Mouse (Mus musculus) spleen, postnatal 36 days (tissue): ENCODE measurements around the gene Erc2.

Source experiments
- DNase-seq, 2 experiments: peaks; one replicate each; pipeline ENCODE4 v3.0.0; 2022; ENCODE audit warnings: low spot score in 2 of 2, mixed read lengths in 1 of 2

The Erc2 gene

DNA sequence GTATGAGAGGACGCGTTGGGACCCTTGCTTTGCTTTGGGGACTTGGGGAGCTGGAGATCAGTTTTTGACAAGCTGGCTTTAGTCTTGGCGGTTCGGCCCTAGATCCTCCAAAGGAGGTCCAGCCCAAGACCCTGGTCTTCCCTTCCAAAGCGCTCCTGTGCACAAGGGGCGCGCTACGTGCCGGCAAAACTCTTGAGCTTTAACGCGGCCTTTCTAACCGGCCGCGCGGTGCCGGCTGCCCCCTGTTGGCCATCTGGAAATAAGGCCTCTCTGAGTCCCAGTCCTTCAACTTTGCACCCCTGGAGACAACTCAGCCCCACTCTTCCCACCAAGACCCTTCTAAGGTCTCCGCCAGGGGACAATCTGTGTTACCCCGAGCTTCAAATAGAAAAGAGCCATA lies 885.2 kb downstream of the Erc2 start:
- DNase-seq = no peak

GRCm38 (mm10) chr14:28508288-28509258 lies 886.3 kb downstream of the Erc2 start:
- no peak for DNase-seq

DNA sequence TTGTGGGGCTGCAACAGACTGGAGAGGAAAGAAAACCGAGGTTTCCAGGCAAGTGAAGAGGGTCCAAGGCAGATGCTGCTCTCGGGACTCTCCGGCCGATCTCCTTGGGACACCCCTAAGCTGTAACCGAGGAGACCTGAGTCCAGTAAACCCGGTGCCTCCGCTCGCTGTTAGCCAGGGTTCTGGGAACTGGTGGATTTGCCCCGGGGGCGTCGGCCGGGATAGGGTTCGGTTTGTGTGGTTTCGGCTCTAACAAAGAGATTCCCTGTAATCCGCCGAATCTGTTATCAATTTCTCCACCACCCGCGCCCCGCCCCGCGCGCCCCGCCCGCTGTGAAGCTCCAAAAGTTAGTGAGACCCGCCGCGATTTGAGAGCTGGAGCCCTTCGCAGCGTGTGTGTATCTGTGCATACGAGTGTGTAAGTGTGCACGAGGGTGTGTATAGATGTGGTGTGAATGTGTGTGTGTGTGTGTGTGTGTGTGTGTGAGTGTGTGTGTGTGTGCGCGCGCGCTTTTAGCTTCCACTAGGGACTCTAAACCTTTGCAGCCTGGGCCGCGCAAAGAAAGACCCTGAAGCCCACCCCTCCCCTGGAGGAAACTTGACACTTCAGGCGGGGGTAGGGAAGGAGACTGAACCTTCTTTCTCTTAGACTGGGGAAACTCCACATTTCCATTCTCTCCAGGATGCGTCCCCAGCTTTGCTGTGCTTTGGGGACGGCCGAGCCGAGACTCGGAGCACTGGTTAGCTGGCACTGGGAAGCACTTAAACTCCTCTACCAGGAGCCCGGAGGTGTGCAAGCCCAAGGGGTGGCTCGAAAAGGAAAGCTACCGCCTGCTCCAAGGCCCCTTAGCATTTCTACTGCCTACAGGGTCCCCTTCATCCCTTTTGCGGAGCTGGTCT lies 887.5 kb downstream of the Erc2 start:
- DNase-seq = no peak

DNA sequence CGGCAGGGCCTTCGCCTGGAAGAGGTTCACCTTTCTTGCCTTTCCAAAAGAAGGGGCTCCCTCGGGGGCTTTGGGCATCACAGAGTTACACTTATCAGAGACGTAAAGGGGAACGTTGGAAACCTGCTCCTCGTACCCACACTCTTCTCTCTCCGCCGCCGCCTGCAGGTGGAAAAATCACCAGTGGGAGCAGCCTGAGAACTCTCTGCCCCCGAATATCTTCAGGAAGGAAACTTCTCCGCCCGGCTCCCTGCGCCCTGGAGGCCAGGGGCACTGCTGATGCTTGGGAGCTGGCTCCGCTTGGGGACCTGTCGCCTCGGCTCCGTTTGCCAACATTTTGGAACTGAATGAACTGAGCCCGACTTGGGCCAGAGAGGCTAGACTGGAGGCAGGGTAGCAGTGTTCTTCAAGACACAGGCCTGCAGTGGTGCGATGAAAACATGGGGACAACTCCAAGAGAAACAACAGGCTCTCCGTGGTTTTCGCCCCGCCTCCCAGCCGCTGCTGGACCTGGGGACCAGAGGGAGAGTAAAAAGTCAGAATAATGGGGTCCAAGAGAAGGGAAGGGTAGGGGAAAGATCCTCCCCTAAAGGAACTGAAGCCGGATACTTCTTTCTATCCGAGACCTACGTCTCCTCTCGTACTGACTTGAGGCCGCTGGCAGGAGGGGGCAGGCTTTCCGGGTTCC lies 888.3 kb downstream of the Erc2 start:
- DNase-seq = no peak

DNA sequence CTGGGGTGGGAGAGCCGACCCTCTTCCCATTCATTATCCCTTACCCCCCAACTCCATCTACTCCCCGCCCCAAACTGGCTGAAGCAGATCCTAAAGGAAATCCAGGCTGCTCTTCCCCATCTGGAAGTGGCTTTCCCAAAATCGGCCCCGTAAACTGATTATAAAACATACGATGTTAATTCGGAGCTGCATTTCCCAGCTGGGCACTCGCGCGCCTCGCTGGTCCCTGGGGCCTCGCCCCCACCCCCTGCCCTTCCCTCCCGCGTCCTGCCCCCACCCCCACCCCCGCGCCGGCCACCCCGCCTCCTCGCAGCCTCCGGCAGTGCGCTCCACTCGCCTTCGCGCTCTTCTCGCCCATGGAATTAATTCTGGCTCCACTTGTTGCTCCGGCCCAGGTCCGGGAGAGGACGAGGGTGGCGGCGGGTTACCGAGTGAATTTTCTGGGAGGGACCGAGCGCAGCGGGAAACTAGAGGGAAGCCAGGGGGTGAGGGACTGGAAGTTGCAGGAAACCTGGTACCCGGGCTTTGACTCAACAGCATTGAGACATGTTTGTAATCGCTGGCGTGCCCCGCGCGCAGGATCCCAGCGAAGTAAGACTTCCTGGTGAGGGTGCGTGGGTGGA lies 888.9 kb downstream of the Erc2 start:
- no peak for DNase-seq

DNA sequence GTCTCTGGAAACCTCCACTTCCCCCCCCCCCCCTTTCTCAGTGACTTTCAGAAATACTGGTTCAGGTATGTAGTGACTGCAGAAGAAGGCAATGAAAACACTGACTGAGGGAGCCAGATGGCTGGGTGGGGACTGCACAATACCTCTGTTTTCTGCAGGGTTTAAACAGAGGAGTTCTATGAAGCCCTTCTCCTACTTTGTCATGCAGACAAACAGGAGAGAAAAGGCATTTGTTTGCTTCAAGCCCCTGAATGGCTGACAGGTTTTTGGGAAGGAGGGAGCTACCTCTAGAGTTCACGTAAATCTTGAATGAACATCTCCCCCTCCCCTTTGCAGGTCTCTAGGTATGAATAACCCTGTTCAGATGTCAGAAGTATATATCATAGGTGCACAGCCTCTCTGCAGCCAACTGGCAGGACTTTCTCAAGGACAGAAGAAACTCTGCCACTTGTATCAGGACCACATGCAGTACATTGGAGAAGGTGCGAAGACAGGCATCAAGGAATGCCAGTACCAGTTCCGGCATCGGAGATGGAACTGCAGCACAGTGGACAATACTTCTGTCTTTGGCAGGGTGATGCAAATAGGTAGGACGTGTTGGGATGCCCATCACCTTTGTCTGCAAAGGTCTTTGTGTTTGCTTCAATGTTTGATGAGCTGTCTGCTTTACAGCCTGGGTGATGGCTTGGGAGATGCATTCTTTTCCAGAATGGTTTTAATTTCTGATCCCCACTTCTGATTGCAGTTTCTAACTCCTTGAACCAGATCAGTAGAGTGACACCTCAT lies 890.8 kb downstream of the Erc2 start:
- DNase-seq = no peak

GRCm38 (mm10) chr14:28514171-28514570 lies 891.9 kb downstream of the Erc2 start:
- no peak for DNase-seq

DNA sequence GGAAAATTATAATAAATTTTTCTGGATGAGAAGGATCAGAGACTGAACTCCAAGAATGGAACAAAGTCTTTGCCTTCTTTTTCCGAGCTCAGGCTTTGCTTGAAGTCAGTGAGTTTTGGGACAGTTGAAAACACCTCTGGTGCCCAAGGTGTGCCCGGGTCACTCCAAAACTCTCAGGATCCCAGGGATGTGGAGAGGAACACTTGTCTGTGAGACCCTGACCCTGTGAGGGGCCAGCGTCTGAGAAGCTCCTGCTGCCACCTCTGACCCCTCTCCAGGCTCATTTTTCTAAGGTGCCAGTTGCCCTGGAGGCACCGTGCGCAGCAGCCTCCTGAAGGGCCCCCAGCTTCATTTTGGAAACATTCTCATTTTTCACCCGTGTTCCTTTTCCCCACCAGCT lies 893.1 kb downstream of the Erc2 start:
- DNase-seq = no peak

GRCm38 (mm10) chr14:28517631-28518560 lies 895.7 kb downstream of the Erc2 start:
- DNase-seq = no peak

- DNase-seq = no peak
Observed at GRCm38 (mm10) chr14:28521106-28521505, 898.9 kb downstream of the Erc2 start.

DNA sequence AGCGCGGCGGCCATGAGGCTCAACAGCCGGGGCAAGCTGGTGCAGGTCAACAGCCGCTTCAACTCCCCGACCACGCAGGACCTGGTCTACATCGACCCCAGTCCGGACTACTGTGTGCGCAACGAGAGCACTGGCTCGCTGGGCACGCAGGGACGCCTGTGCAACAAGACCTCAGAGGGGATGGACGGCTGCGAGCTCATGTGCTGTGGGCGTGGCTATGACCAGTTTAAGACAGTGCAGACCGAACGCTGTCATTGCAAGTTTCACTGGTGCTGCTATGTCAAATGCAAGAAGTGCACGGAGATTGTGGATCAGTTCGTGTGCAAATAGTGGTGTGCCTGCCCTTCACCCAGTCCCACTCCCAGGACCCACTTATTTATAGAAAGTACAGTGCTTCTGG lies 900.4 kb downstream of the Erc2 start:
- DNase-seq = no peak

GRCm38 (mm10) chr14:28525566-28525965 lies 903.3 kb downstream of the Erc2 start:
- DNase-seq = no peak
